Mouse (Mus musculus): ENCODE data around the gene Ncoa5.

The Ncoa5 gene

DNA sequence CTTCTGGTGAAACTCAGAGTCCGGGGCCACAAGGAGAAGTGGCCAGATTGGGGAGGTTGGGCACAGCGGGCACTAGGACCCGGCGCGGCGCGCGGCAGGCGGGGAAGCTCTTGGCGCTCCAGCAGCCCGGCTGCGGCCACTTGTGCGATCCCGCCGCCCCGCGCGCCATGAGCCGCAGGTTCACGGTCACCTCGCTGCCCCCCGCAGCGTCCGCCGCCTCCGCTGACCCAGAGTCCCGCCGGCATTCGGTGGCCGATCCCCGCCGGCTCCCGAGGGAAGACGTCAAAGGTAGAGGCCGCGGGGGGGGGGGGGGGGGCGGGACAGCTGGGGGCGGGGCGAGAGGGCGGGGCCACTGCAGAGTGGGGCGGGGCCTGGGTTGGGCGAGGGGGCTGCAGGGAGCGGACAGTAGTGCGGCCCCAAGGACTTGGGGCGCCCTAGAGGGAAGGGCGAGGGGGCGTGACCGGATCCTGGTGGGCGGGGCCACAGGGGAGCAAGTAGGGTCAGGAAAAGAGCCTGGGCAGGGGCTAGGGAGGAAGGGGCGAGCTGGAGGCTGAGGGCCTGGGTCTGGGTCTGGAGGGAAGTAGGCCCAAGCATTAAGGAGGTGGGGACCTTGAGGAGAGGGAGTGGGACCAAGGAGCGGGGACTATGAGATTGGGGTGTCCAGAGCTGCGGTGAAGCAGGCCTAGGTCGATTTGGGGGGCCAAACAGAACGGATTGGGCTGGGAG is 73.8 kb downstream of the Ncoa5 start, which contains the start of gene Slc12a5:
Slc12a5 (plus strand) TSS at position 87 of the 726 bp plus-strand sequence.
- peak in 1 of 2 experiments; percentile 37 for DNase-seq (ENCODE audit: low spot score in 2 of 2)

DNA sequence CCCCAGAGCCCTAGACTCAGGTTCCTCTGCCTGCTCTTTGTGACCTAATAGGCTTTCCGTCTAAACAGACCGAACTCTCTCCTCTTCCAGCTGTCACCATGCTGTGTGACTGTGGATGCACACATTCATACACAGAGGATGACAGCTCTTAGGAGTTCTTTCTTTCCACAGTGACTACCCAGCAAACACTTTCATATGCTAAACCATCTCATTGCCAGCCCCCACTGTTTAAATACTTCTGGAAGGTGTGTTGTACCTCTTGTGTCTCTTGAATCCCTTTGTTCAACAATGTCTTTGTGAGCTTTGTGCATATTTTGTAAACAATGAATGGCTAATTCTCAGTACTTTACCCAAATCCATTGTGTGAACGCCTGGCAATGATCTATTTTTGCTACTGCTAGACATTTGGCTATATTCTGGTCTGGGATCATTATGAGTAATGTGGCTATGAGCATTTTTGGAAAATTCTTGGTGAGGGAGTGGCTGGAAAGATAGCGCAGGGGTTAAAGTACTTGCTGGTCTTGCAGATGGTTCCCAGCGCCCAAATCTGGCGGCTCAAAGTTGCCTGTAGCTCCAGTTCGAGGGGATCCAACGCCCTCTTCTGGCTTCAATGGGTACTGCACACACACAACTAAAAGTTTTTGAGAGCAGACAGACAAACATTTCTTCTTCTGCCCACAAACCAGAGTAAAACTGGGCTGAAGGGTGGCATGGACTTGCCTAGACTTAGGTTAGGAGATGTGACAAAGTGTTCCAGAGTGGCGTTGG is 76.9 kb downstream of the Ncoa5 start:
- no peak for DNase-seq (ENCODE audit: low spot score in 2 of 2)

DNA sequence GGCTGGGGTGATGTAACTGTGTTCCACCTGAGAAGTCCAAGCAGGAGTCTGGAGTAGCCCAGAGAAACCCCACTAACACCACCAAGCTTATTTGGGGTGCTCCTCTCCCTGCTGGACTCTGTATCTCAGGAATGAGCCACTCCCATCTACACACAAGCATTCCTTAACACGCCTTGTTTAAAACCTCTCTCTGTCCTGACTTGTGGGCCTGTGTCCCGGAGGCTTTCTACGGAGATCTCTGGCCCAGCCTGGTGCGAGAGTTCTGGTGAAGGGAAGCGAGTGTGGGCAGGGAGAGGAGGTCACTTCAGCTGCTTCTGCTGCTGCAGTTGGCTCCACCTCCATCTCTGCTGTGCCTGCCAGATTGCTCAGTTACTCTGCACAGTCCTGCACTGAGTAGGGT is 78.5 kb downstream of the Ncoa5 start:
- no peak for DNase-seq (ENCODE audit: low spot score in 2 of 2)

DNA sequence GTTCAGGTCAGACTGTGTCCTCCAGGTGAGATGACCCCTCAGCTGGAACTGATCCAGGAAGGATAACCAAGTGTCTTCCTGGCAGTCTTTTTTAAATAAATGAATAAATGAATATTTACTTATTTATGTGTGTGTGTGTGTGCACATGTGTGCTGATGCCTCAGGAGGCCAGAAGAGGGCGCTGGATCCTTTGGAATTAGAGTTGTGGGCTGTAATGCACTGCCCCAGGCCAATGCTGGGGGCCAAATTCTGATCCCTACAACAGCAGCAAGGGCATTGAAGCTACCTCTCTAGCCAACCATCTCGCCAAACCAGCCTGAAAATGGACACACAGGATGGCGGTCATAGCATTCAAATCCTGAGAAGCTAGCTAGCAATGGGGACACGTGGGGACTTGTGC is 78.9 kb downstream of the Ncoa5 start:
- DNase-seq (ENCODE audit: low spot score in 2 of 2) = no peak

DNA sequence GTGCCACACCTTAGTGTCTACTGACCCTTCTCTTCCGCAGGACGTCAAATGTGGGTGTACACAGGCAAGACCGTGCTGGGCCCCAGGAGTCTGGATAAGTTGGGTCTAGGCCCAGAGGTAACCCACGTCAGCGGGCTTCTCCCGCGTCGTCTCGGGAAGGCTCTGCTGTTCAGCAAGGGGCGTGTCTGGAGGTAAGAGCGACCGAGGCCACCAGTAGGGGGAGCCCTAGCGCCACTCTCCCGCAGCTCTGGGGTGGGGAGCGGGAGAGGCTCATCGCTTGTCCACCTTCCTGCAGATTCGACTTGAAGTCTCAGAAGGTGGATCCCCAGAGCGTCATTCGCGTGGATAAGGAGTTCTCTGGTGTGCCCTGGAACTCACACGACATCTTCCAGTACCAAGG is 81.4 kb downstream of the Ncoa5 start:
- peak; percentile 71 to 91 for DNase-seq (ENCODE audit: low spot score in 2 of 2)

DNA sequence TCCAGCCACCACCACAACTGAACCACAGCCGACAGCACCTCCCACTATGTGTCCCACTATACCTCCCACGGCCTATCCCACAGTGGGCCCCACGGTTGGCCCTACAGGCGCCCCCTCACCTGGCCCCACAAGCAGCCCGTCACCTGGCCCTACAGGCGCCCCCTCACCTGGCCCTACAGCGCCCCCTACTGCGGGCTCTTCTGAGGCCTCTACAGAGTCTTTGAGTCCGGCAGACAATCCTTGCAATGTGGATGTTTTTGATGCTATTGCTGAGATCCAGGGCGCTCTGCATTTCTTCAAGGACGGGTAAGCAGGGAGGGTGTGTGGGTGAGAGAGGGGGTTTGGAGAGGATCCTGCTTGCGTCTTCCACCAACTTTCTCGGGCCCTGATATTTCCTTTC is 82.2 kb downstream of the Ncoa5 start:
- DNase-seq (ENCODE audit: low spot score in 2 of 2) = no peak

DNA sequence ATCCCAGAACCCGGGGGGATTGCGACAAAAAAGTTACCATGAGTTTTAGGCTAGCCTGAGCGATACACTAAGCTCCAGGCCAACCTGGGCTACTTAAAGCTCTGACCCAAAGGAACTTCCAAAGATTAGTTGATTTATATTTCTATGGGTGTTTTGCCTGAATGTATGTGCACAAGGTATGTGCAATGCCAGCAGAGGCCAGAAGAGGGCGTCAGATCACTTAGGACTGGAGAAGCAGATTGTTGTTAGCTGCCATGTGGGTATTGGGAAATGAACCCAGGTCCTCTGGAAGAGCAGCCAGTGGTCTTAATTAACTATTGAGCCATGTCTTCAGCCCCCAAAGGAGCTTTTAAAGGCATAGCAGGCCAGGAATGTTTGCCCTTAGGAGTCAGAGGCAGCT is 82.9 kb downstream of the Ncoa5 start:
- DNase-seq (ENCODE audit: low spot score in 2 of 2) = no peak

DNA sequence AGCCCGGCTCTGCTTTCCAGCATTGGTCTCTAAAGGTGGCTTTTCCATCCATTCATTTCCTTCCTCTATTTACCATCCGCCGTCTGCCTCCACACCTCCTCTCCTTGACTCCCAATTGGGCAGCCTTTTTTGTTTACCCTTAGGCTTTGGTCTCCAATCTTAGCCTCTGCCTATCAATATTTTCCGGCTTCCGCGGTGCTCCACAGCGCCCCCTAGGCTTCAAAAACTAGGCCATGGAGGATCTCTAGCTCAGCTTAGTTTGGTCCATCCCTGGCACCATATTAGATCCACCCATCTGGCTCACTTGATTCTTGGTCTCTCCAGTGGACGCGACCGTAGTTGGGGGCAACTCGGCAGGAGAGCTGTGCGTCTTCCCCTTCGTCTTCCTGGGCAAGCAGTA is 84.2 kb downstream of the Ncoa5 start:
- DNase-seq (ENCODE audit: low spot score in 2 of 2) = no peak

All from spleen, postnatal 4 days (tissue).